Mouse (Mus musculus) embryonic facial prominence, embryonic 11.5 days (tissue): ENCODE data around the gene Fam216b. TPM values are rescaled to one million over a fixed set of nuclear protein-coding genes. Genes with fewer than 3 reads are reported as not detected.

ENCODE experiments used
- ATAC-seq: fragments of 200-750 bp; cut with Nextera tagmentation; replicated peaks from 2 replicates; pipeline ENCODE4 v1.8.0; 2017; ENCODE audit warnings: low read depth; ENCODE audit not compliant: insufficient number of reproducible peaks, low FRiP score, low TSS enrichment
- DNase-seq: peaks from one replicate; pipeline ENCODE4 v3.0.0-alpha.2; 2015; ENCODE audit warnings: low spot score
- H3K27ac ChIP-seq: fragments of 300-500 bp; sonication (generic); replicated peaks from 2 replicates; pipeline ENCODE4 v1.5.1; 2014; ENCODE audit warnings: mild to moderate bottlenecking, low read depth, low read length, control low read depth
- H3K27me3 ChIP-seq: fragments of 300-500 bp; sonication (generic); 2 replicates; pipeline ENCODE4 v1.6.1; 2014; ENCODE audit warnings: mild to moderate bottlenecking, low read length, moderate library complexity, mixed read lengths; ENCODE audit not compliant: control insufficient read depth, insufficient read depth
- H3K36me3 ChIP-seq: fragments of 300-500 bp; sonication (generic); replicated peaks from 2 replicates; pipeline ENCODE4 v1.6.1; 2014; ENCODE audit warnings: low read depth, mild to moderate bottlenecking, low read length, moderate library complexity, mixed read lengths; ENCODE audit not compliant: control insufficient read depth, insufficient read depth
- H3K4me1 ChIP-seq: fragments of 300-500 bp; sonication (generic); 2 replicates; pipeline ENCODE4 v1.6.1; 2014; ENCODE audit warnings: low read length, mixed read lengths; ENCODE audit not compliant: control insufficient read depth, insufficient read depth
- H3K4me2 ChIP-seq: fragments of 300-500 bp; sonication (generic); 2 replicates; pipeline ENCODE4 v1.6.1; 2014; ENCODE audit warnings: low read depth, mild to moderate bottlenecking, control low read depth, low read length, moderate library complexity
- H3K4me3 ChIP-seq: fragments of 300-500 bp; sonication (generic); 2 replicates; pipeline ENCODE4 v1.5.1; 2014; ENCODE audit warnings: low read depth, low read length, control low read depth
- H3K9ac ChIP-seq: fragments of 300-500 bp; sonication (generic); replicated peaks from 2 replicates; pipeline ENCODE4 v1.6.1; 2014; ENCODE audit warnings: mild to moderate bottlenecking, control low read depth, low read length
- H3K9me3 ChIP-seq: fragments of 300-500 bp; sonication (generic); replicated peaks from 2 replicates; pipeline ENCODE4 v1.6.1; 2016; ENCODE audit warnings: mild to moderate bottlenecking, low read length, inconsistent platforms, mixed read lengths; ENCODE audit not compliant: control insufficient read depth
- WGBS: fragments of 180-500 bp; shearing (Covaris S2); extraction: QIAGEN DNeasy Blood & Tissue Kit; methylation state at CpG from one replicate; pipeline ENCODE4 v1.1.7; 2014; 5-methylcytosine and 5-hydroxymethylcytosine counted together
- polyA plus RNA-seq: library from polyadenylated mRNA; unstranded; fragments of >200 nt; fragmentation: Nextera tagmentation; extraction: Ambion mirVana; gene quantifications from 2 replicates; pipeline ENCODE4 v1.2.1, GENCODE M21; 2014

The Fam216b gene
- polyA plus RNA-seq, 1 experiment from 2014 or later = not detected

DNA sequence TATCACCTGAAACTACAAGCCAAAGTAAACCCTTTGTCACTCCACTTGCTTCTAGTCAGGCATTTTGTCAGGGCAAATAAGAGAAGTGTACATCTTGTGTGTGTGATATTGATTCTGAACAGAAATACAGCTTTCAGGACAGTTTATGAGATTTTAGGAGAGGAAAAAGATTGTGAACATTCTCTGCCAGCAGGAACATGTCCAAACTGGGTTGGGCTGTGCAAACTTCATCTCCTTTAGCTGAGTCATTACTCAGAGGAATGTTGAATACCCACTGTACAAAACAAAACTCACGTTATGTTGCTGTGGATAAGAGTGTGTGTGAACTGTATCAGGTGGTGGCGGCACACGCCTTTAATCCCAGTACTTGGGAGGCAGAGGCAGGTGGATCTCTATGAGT, 22.1 kb upstream of the Fam216b start:
- 88% methylated on average over 3 of the region's 3 CpGs for WGBS
- Histone ChIP-seq H3K9ac (no peak overlapping the region), H3K9me3 (no peaks in the 10 kb centered on the region), H3K27me3 (no peaks in the 10 kb centered on the region), H3K4me1 (no peaks in the 10 kb centered on the region), H3K4me2 (no peak overlapping the region), H3K27ac (no peak overlapping the region), H3K36me3 (no peaks in the 10 kb centered on the region), H3K4me3 (no peak overlapping the region)
- no peak for ATAC-seq
- DNase-seq = no peak

DNA sequence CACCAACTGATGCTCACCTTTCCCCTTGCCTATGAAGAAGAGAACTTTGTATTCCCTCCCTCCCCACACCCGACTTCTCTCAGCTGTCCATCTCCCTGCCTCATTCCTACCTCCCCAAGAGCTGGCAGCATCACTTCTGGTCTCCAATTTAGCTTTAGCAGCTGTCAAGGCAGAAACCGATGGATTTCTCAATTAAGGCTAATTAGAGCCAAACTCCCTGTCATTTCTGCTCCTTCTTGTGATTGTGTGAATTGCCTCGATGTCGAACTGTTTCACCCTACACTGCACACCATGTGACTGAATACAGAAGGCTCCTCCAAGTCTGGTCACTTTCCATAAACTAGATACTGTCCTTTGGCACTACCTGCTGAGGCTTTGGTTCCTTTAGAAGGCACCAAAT, 20.6 kb upstream of the Fam216b start:
- WGBS = 60% methylated on average over 4 of the region's 4 CpGs
- no peak overlapping the region for H3K4me3 ChIP-seq
- no peak overlapping the region for H3K4me2 ChIP-seq
- H3K27me3 ChIP-seq = no peaks in the 10 kb centered on the region
- H3K4me1 ChIP-seq = no peaks in the 10 kb centered on the region
- DNase-seq (no peak), ATAC-seq (no peak)
- no peak overlapping the region for H3K9ac ChIP-seq
- H3K27ac ChIP-seq = no peak overlapping the region
- H3K36me3 ChIP-seq = no peaks in the 10 kb centered on the region
- H3K9me3 ChIP-seq = no peaks in the 10 kb centered on the region

DNA sequence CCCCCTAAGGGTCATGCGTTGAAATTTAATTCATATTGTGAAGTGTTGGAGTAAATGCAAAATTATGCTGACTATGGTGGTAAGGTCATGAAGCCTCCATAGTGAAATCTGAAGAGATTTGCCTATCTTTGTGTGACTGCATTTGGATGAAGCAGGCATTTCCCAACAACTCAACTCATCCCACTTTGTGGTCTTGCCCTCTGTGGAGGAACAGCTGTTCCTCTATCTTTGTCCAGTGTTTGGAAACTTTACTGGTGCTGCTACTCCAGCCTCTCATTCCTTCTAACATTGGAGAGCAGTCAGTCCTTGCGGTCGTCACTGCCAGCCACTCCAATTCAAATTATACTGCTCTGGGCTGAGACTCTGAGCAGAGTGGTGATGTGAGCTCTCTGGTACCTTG, 19.6 kb upstream of the Fam216b start:
- 81% methylated on average over 3 of the region's 3 CpGs for WGBS

DNA sequence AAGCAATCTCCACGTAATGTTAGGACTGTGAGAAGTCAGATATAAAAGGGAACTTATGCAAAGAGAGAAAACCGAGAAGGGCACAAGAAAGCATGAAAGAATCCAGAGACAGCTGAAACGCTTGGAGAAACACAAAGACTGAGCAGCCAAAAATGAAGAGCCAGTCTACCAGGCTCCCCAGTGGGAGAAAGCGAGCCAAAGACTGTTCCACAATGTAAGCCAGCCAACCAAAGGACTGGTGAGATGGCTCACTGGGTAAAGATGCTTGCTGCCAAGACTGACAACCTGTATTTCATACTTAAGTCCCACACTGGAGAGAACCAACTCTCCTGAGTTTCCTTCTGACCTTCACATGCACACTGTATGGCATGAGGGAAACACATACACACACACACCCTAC, 784 bp upstream of the Fam216b start:
- no peaks in the 10 kb centered on the region for H3K36me3 ChIP-seq
- no peaks in the 10 kb centered on the region for H3K4me1 ChIP-seq
- no peak for ATAC-seq
- no peak overlapping the region for H3K4me2 ChIP-seq
- no peaks in the 10 kb centered on the region for H3K27me3 ChIP-seq
- no peak for DNase-seq
- no peak overlapping the region for H3K9ac ChIP-seq
- no peaks in the 10 kb centered on the region for H3K9me3 ChIP-seq
- H3K4me3 ChIP-seq = no peak overlapping the region
- WGBS = 76% methylated on average over 4 of the region's 4 CpGs
- no peak overlapping the region for H3K27ac ChIP-seq

More for the DNA sequence above, 19.6 kb upstream of the Fam216b start:
- Histone ChIP-seq H3K4me1 (no peaks in the 10 kb centered on the region), H3K27ac (no peak overlapping the region), H3K4me2 (no peak overlapping the region), H3K36me3 (no peaks in the 10 kb centered on the region), H3K9me3 (no peaks in the 10 kb centered on the region), H3K4me3 (no peak overlapping the region), H3K27me3 (no peaks in the 10 kb centered on the region), H3K9ac (no peak overlapping the region)
- ATAC-seq (no peak), DNase-seq (no peak)

DNA sequence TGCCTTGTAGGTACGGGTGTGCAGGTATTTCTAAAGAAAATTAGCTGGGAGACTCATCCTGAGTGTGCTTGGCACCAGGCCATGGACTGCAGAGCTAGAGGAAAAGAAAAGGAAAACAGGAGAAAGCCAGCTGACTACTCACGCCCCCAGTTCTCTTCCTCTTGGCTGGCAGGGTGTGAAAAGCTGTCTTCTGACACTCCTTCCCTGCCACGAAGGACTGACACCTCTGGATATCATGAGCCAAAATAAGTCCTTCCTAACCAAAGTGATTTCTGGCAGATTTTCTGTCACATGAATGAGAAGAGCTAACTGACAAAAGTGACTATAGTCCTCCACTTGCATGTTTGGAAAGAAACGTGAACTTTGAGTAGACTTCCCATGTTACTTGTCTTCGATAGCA, 5.3 kb downstream of the Fam216b start:
- no peaks in the 10 kb centered on the region for H3K27me3 ChIP-seq
- H3K9ac ChIP-seq = no peak overlapping the region
- H3K4me3 ChIP-seq = no peak overlapping the region
- ATAC-seq = no peak
- no peak for DNase-seq
- no peak overlapping the region for H3K4me2 ChIP-seq
- 82% methylated on average over 5 of the region's 5 CpGs for WGBS
- no peaks in the 10 kb centered on the region for H3K9me3 ChIP-seq
- no peaks in the 10 kb centered on the region for H3K4me1 ChIP-seq
- no peak overlapping the region for H3K27ac ChIP-seq
- no peaks in the 10 kb centered on the region for H3K36me3 ChIP-seq

DNA sequence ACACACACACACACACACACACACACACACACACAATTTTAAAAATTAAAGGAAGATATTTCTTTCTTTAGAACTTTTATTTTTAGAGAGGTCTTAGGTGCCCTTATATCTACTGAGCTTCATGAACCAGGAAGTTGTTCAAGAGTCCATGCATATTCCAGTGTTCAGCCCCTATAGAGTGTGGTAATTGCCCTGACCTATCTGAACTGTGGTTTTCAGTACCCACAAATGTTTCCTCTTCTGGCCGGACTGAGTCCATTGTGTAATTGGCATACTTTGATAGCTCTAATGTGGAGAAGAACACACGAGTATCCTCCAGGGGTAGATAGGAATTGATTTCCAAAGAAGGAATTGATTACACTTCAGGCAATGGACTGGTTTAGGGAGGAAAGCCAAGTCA, 11.3 kb downstream of the Fam216b start:
- ATAC-seq (no peak), DNase-seq (no peak)
- H3K36me3 ChIP-seq = no peaks in the 10 kb centered on the region
- no peaks in the 10 kb centered on the region for H3K4me1 ChIP-seq
- WGBS = 46% methylated on average over 2 of the region's 2 CpGs
- H3K4me3 ChIP-seq = no peak overlapping the region
- H3K27ac ChIP-seq = no peak overlapping the region
- H3K4me2 ChIP-seq = no peak overlapping the region
- no peaks in the 10 kb centered on the region for H3K27me3 ChIP-seq
- no peak overlapping the region for H3K9ac ChIP-seq
- no peaks in the 10 kb centered on the region for H3K9me3 ChIP-seq

DNA sequence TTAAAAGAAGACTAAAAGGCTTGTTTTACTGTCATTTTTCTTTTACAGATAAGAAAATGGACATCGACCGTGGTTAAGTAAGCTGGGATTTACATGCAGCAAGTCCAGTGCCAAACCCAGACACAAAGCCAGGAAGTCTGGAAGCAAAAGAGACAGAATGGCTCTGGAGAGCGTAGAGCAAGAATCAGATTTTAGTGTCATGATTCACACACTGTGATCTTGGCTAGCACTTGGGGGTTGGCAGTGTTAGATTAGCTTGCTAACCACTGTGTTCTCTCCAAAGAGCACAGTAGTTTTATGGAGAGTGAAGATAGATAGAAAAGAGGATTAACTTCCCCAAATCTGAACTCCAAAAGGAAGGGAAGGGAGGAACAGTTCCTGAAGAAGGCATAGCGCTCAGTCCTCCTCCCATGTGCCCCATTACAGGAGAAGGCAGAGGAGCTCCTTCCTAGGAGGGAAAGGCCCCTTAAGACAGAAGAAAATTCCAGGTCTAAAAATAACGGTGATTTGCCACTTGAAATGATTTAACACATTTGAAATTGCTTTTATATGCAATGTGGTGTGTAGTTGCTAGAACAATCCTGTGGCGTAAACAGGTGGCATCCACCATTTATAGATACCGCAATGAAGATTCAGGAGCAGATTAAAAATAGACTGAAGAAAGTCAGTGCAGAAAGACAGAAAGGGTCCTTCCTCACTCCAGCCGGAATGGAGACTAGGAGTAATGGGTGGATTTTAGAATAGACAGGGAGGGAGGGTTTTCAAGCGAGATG, 22.7 kb downstream of the Fam216b start:
- H3K27me3 ChIP-seq = no peaks in the 10 kb centered on the region
- no peaks in the 10 kb centered on the region for H3K9me3 ChIP-seq
- WGBS = 91% methylated on average over 9 of the region's 9 CpGs

DNA sequence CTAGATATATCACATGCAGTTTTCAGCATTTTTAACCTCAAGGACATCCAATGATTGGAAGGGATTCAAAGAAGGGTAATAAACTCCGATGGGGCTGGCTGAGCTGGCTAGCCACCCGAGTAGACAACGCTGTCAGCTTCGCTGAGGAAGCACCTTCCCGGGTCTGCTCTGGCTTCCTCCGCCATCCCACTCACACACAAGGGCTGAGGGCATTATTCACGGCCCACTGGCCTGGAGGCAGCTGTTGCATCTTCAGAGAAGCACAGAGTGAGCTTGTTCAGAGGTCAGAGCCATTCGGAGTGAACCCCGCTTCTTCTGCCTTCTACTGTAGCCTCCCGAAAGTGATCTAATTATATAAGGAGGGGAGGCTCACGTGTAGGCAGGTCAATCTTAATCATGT, 26.3 kb downstream of the Fam216b start:
- no peaks in the 10 kb centered on the region for H3K36me3 ChIP-seq
- no peak overlapping the region for H3K27ac ChIP-seq
- no peaks in the 10 kb centered on the region for H3K27me3 ChIP-seq
- no peak for DNase-seq
- H3K9me3 ChIP-seq = no peaks in the 10 kb centered on the region
- no peak overlapping the region for H3K9ac ChIP-seq
- H3K4me2 ChIP-seq = no peak overlapping the region
- no peak for ATAC-seq
- H3K4me1 ChIP-seq = no peaks in the 10 kb centered on the region
- 86% methylated on average over 11 of the region's 11 CpGs for WGBS
- no peak overlapping the region for H3K4me3 ChIP-seq

More for the DNA sequence above, 22.7 kb downstream of the Fam216b start:
- no peak overlapping the region for H3K4me2 ChIP-seq
- no peak overlapping the region for H3K9ac ChIP-seq
- no peaks in the 10 kb centered on the region for H3K36me3 ChIP-seq
- no peak overlapping the region for H3K4me3 ChIP-seq
- H3K27ac ChIP-seq = no peak overlapping the region
- no peak for DNase-seq
- no peak for ATAC-seq
- H3K4me1 ChIP-seq = no peaks in the 10 kb centered on the region
